In genomic region chr13:98571051-98571450, GRCm38 (mm10) we compare ENCODE assay signal across 20 mouse cellular contexts.
"Had no signal": no experiment of that assay in that cellular context is flagged by ENCODE, and none has a peak within 500 bp of the region (broad histone marks: within the 10 kb centered on the region; RNA-seq: fewer than 3 reads in every experiment).

No protein-coding gene starts in this region.

- H3K36me3 ChIP-seq: midbrain, embryonic 10.5 days; midbrain, embryonic 13.5 days; midbrain, embryonic 15.5 days; neural tube, embryonic 13.5 days; neural tube, embryonic 15.5 days; stomach, embryonic 15.5 days had no signal

- H3K9me3 ChIP-seq: midbrain, embryonic 10.5 days; midbrain, embryonic 13.5 days; midbrain, embryonic 15.5 days; neural tube, embryonic 13.5 days; neural tube, embryonic 15.5 days; stomach, embryonic 15.5 days had no signal

- H3K27ac ChIP-seq: midbrain, embryonic 13.5 days; midbrain, embryonic 15.5 days; neural tube, embryonic 13.5 days; neural tube, embryonic 15.5 days; stomach, embryonic 15.5 days; stomach, postnatal 0 days had no signal

- DNase-seq: lung, adult 18-20 months; lung, embryonic 14.5 days; lung, postnatal 10 days; lung, postnatal 4 days; retina, postnatal 1 day; right cerebral cortex, adult 18-20 months; right cerebral cortex, postnatal 25 days; right cerebral cortex, postnatal 4 days; spleen, adult 18-20 months; thymus, adult 2 months; thymus, postnatal 25 days; thymus, postnatal 4 days had no signal

- H3K4me2 ChIP-seq: lung, embryonic 14.5 days; midbrain, embryonic 13.5 days; midbrain, embryonic 15.5 days; neural tube, embryonic 13.5 days; neural tube, embryonic 15.5 days; stomach, embryonic 15.5 days had no signal

- H3K9ac ChIP-seq: lung, embryonic 14.5 days; midbrain, embryonic 13.5 days; midbrain, embryonic 15.5 days; neural tube, embryonic 13.5 days; neural tube, embryonic 15.5 days; stomach, embryonic 15.5 days had no signal

- H3K4me3 ChIP-seq: midbrain, embryonic 13.5 days; midbrain, embryonic 15.5 days; myocyte; neural tube, embryonic 13.5 days; neural tube, embryonic 15.5 days; stomach, embryonic 15.5 days had no signal

- ATAC-seq: midbrain, embryonic 13.5 days had no signal
